27 mouse cellular contexts compared by ENCODE assay signal in genomic region chr11:18889139-18889538, GRCm38 (mm10).
A peak's percentile ranks its signal among the peaks of the same experiment; 100 is the strongest.
DNase-seq lines count a peak whose midpoint lies in the region; ATAC-seq and TF ChIP-seq lines count a peak whose summit lies in the region.
"Had no signal": no experiment of that assay in that cellular context is flagged by ENCODE, and none has a peak within 500 bp of the region (broad histone marks: within the 10 kb centered on the region; RNA-seq: fewer than 3 reads in every experiment).

No protein-coding gene starts in this region.

- no peak for TF ChIP-seq POLR2A in lung, adult 2 months (IDR thresholded peaks at IDR 0.05; ENCODE audit: borderline replicate concordance, extremely low read depth, low read depth, low read length)

- no peaks in the 10 kb centered on the region for H3K9me3 ChIP-seq in liver, embryonic 16.5 days (replicated peaks; ENCODE audit: control insufficient read depth, low read length)
- H3K9me3 ChIP-seq in liver, embryonic 11.5 days (ENCODE audit: control insufficient read depth, low read length): no peaks in the 10 kb centered on the region
- H3K9me3 ChIP-seq: embryonic facial prominence, embryonic 12.5 days; heart, embryonic 10.5 days; hindbrain, embryonic 13.5 days; kidney, embryonic 15.5 days; midbrain, embryonic 12.5 days had no signal

- no peak overlapping the region for H3K9ac ChIP-seq in liver, embryonic 16.5 days (ENCODE audit: low read depth, low read length)
- no peak overlapping the region for H3K9ac ChIP-seq in liver, embryonic 11.5 days (ENCODE audit: low read depth, low read length)
- H3K9ac ChIP-seq: embryonic facial prominence, embryonic 12.5 days; hindbrain, embryonic 13.5 days; kidney, embryonic 15.5 days; midbrain, embryonic 12.5 days had no signal

- H3K36me3 ChIP-seq in liver, embryonic 16.5 days (ENCODE audit: control insufficient read depth, insufficient read depth): no peaks in the 10 kb centered on the region
- H3K36me3 ChIP-seq in liver, embryonic 11.5 days (ENCODE audit: control insufficient read depth, insufficient read depth, low read length): no peaks in the 10 kb centered on the region
- H3K36me3 ChIP-seq: embryonic facial prominence, embryonic 12.5 days; hindbrain, embryonic 13.5 days; midbrain, embryonic 12.5 days had no signal

- peak; percentile 43; the same call in 1 of the 2 replicates for ATAC-seq in liver, embryonic 16.5 days (ENCODE audit: low read depth)
- ATAC-seq in liver, embryonic 11.5 days (replicated peaks; ENCODE audit: low FRiP score): no peak
- ATAC-seq: activated CD4-positive, CD25-positive, alpha-beta regulatory T cell, adult 4 months; forebrain, embryonic 14.5 days had no signal

- TF ChIP-seq CTCF in lung, adult 2 months (IDR thresholded peaks at IDR 0.05; ENCODE audit: insufficient read depth, low read length): no peak

- no peak overlapping the region for H3K4me2 ChIP-seq in liver, embryonic 16.5 days (ENCODE audit: low read depth, low read length)
- no peak overlapping the region for H3K4me2 ChIP-seq in liver, embryonic 11.5 days
- H3K4me2 ChIP-seq: embryonic facial prominence, embryonic 12.5 days; hindbrain, embryonic 13.5 days; kidney, embryonic 15.5 days; midbrain, embryonic 12.5 days had no signal

- peak; percentile 89 for DNase-seq in embryo, embryonic 10 days (ENCODE audit: low spot score)
- no peak for DNase-seq in embryo, embryonic 9.5 days (ENCODE audit: extremely low spot score)
- no peak for DNase-seq in liver, embryonic 11.5 days (ENCODE audit: low spot score)
- DNase-seq in lung, postnatal 36 days: peak; percentile 56
- no peak for DNase-seq in lung, adult 2 months
- peak; percentile 87 for DNase-seq in embryo, embryonic 10.5 days (ENCODE audit: low spot score)
- no peak for DNase-seq in left cerebral cortex, adult 18-20 months (ENCODE audit: low spot score in 2 of 2)
- DNase-seq: adrenal gland, adult 2 months; adrenal gland, postnatal 36 days; cerebellum, adult 18-20 months; cerebellum, postnatal 10 days; gastrocnemius, postnatal 14 days; heart, postnatal 4 days; kidney, adult 11 months; left cerebral cortex, postnatal 4 days; right cerebral cortex, adult 18-20 months; spleen, adult 18-20 months; thymus, postnatal 14 days had no signal

- no peaks in the 10 kb centered on the region; the same call in 1 of the 2 replicates for H3K4me1 ChIP-seq in liver, embryonic 16.5 days (ENCODE audit: control insufficient read depth, low read depth, low read length)
- peaks cover 20% of the 10 kb centered on the region; the same call in 1 of the 2 replicates for H3K4me1 ChIP-seq in liver, embryonic 11.5 days (replicated peaks; ENCODE audit: control insufficient read depth, insufficient read depth, low read length)
- H3K4me1 ChIP-seq in lung, adult 2 months (ENCODE audit: control insufficient read depth, insufficient read depth, low read length): peaks cover 6% of the 10 kb centered on the region
- H3K4me1 ChIP-seq: embryonic facial prominence, embryonic 12.5 days had no signal

- H3K27me3 ChIP-seq in liver, embryonic 16.5 days (ENCODE audit: control insufficient read depth, insufficient read depth, low read depth, low read length): no peaks in the 10 kb centered on the region
- no peaks in the 10 kb centered on the region for H3K27me3 ChIP-seq in liver, embryonic 11.5 days (replicated peaks; ENCODE audit: control insufficient read depth, insufficient read depth, low read length)
- H3K27me3 ChIP-seq: CH12.LX; embryonic facial prominence, embryonic 12.5 days; hindbrain, embryonic 13.5 days; kidney, embryonic 15.5 days had no signal

- 48% methylated on average over 5 of the region's 5 CpGs for WGBS in liver, embryonic 16.5 days (ENCODE audit: insufficient replicate concordance)
- 42% methylated on average over 5 of the region's 5 CpGs for whole genome bisulfite sequencing in liver, embryonic 11.5 days
- 25% methylated on average over 5 of the region's 5 CpGs for WGBS in lung, adult 2 months

- no peak overlapping the region for H3K27ac ChIP-seq in liver, embryonic 16.5 days (ENCODE audit: low read length)
- no peak overlapping the region for H3K27ac ChIP-seq in liver, embryonic 11.5 days (ENCODE audit: low read depth, low read length)
- H3K27ac ChIP-seq: embryonic facial prominence, embryonic 12.5 days; heart, embryonic 10.5 days; hindbrain, embryonic 13.5 days; kidney, embryonic 15.5 days; midbrain, embryonic 12.5 days had no signal

- no peak overlapping the region for H3K4me3 ChIP-seq in liver, embryonic 16.5 days (ENCODE audit: low read depth, low read length)
- H3K4me3 ChIP-seq in liver, embryonic 11.5 days (ENCODE audit: low read depth, low read length): no peak overlapping the region
- H3K4me3 ChIP-seq in lung, adult 2 months (replicated peaks; ENCODE audit: extremely low read depth, low read depth, low read length): no peak overlapping the region
- H3K4me3 ChIP-seq: embryonic facial prominence, embryonic 12.5 days; heart, embryonic 10.5 days; hindbrain, embryonic 13.5 days; kidney, embryonic 15.5 days; midbrain, embryonic 12.5 days had no signal

Comparison
In these comparisons a context has a peak if more than half of its experiments do, and no peak if none do; other contexts are left out.
1. DNase-seq: peak in embryo, embryonic 10 days (single experiment), lung, postnatal 36 days (single experiment) and embryo, embryonic 10.5 days (single experiment); none in embryo, embryonic 9.5 days (single experiment), liver, embryonic 11.5 days (single experiment), lung, adult 2 months (single experiment) and left cerebral cortex, adult 18-20 months (0 of 2).